ENCODE assay signal across 10 mouse cellular contexts in genomic region chr15:77851136-77851535, GRCm38 (mm10). TPM values are rescaled to one million over a fixed set of nuclear protein-coding genes. Genes with fewer than 3 reads are reported as not detected.
DNase-seq lines count a peak whose midpoint lies in the region.
"Had no signal": no experiment of that assay in that cellular context is flagged by ENCODE, and none has a peak within 500 bp of the region (broad histone marks: within the 10 kb centered on the region; RNA-seq: fewer than 3 reads in every experiment).

No protein-coding gene starts in this region.

- DNase-seq in gastrocnemius, postnatal 14 days: peak; percentile 45
- DNase-seq in gastrocnemius, postnatal 4 days (ENCODE audit: low spot score in 2 of 2): no peak
- DNase-seq in CD4-positive helper T cell, adult 2 months (ENCODE audit: low read depth, low spot score): peak; percentile 58
- DNase-seq in induced T-regulatory cell, adult 2 months (ENCODE audit: low read depth): peak; percentile 70
- peak; percentile 58 for DNase-seq in naive thymus-derived CD4-positive, alpha-beta T cell, adult 2 months (ENCODE audit: low read depth)
- no peak for DNase-seq in cerebellum, adult 9-10 months
- no peak for DNase-seq in adrenal gland, adult (ENCODE audit: inconsistent age in 2 of 2, low spot score in 1 of 2)
- DNase-seq in ovary, adult 18-20 months (ENCODE audit: low spot score): no peak
- DNase-seq: kidney, adult 9 months; layer of hippocampus, postnatal 36 days had no signal

- intact Hi-C loops in gastrocnemius, postnatal 14 days (cut with DNase I; ENCODE audit: low total_unique reads): no loop called here

RNA-seq across cellular contexts. Expression of gene Myh9, which starts 9.2 kb away (rescaled TPM):
- total RNA-seq in gastrocnemius, postnatal 14 days (2021): 100 to 1,000 TPM in 1 of 2 experiments, 10 to 100 TPM in 1; 96.9 to 111 TPM
- 100 to 1,000 TPM; 171 to 187 TPM for total RNA-seq in gastrocnemius, postnatal 4 days (2021)

Comparison
In these comparisons a context has a peak if more than half of its experiments do, and no peak if none do; other contexts are left out.
1. DNase-seq: peak in gastrocnemius, postnatal 14 days (single experiment), CD4-positive helper T cell, adult 2 months (single experiment), induced T-regulatory cell, adult 2 months (single experiment) and naive thymus-derived CD4-positive, alpha-beta T cell, adult 2 months (single experiment); none in gastrocnemius, postnatal 4 days (0 of 2), cerebellum, adult 9-10 months (single experiment), adrenal gland, adult (0 of 2) and ovary, adult 18-20 months (single experiment).